Mouse (Mus musculus) neural tube, embryonic 15.5 days (tissue): ENCODE measurements at regions not wholly inside any gene's neighbourhood (a gene's known extent, or its start where the extent isn't known, plus 50 kb on each side); places are given as distances from the start of the nearest gene placed in this dataset.

Source experiments
- ATAC-seq: fragments of 200-750 bp; cut with Nextera tagmentation; 2 replicates; pipeline ENCODE4 v1.8.0; 2017; ENCODE audit warnings: mild to moderate bottlenecking, moderate TSS enrichment, moderate library complexity; ENCODE audit not compliant: low FRiP score
- H3K27ac ChIP-seq: fragments of 300-500 bp; sonication (generic); replicated peaks from 2 replicates; pipeline ENCODE4 v1.5.1; 2015; ENCODE audit warnings: mild to moderate bottlenecking, inconsistent platforms
- H3K27me3 ChIP-seq: fragments of 300-500 bp; sonication (generic); replicated peaks from 2 replicates; pipeline ENCODE4 v1.6.1; 2015; ENCODE audit warnings: inconsistent platforms
- H3K36me3 ChIP-seq: fragments of 300-500 bp; sonication (generic); 2 replicates; pipeline ENCODE4 v1.6.1; 2015; ENCODE audit warnings: inconsistent platforms
- H3K4me1 ChIP-seq: fragments of 300-500 bp; sonication (generic); 2 replicates; pipeline ENCODE4 v1.6.1; 2015; ENCODE audit warnings: inconsistent platforms
- H3K4me2 ChIP-seq: fragments of 300-500 bp; sonication (generic); 2 replicates; pipeline ENCODE4 v1.6.1; 2015; ENCODE audit warnings: inconsistent platforms, mild to moderate bottlenecking, moderate library complexity
- H3K4me3 ChIP-seq: fragments of 300-500 bp; sonication (generic); replicated peaks from 2 replicates; pipeline ENCODE4 v1.5.1; 2015; ENCODE audit warnings: mild to moderate bottlenecking, inconsistent platforms
- H3K9ac ChIP-seq: fragments of 300-500 bp; sonication (generic); replicated peaks from 2 replicates; pipeline ENCODE4 v1.6.1; 2015; ENCODE audit warnings: mild to moderate bottlenecking, inconsistent platforms
- H3K9me3 ChIP-seq: fragments of 300-500 bp; sonication (generic); replicated peaks from 2 replicates; pipeline ENCODE4 v1.6.1; 2016; ENCODE audit warnings: inconsistent platforms
- WGBS: fragments of 180-500 bp; shearing (Covaris S2); methylation state at CpG from one replicate; pipeline ENCODE4 v1.1.7; 2015; ENCODE audit warnings: mixed read lengths; 5-methylcytosine and 5-hydroxymethylcytosine counted together

GRCm38 (mm10) chr7:128834894-128835293 is 90.2 kb downstream of the Sec23ip start:
- no peak overlapping the region for H3K27ac ChIP-seq
- no peaks in the 10 kb centered on the region for H3K27me3 ChIP-seq
- H3K36me3 ChIP-seq: no peaks in the 10 kb centered on the region
- H3K4me1 ChIP-seq: peaks cover 10% of the 10 kb centered on the region; the same call in 1 of the 2 replicates
- no peak for ATAC-seq
- no peaks in the 10 kb centered on the region for H3K9me3 ChIP-seq
- H3K9ac ChIP-seq: no peak overlapping the region
- H3K4me2 ChIP-seq: no peak overlapping the region
- WGBS: 41% methylated on average over 7 of the region's 7 CpGs
- no peak overlapping the region for H3K4me3 ChIP-seq

- Histone ChIP-seq H3K4me3 (no peak overlapping the region), H3K9me3 (no peaks in the 10 kb centered on the region), H3K36me3 (no peaks in the 10 kb centered on the region), H3K27me3 (no peaks in the 10 kb centered on the region), H3K9ac (no peak overlapping the region), H3K4me2 (no peak overlapping the region), H3K4me1 (peaks cover 10% of the 10 kb centered on the region; the same call in 1 of the 2 replicates), H3K27ac (no peak overlapping the region)
- 83% methylated on average over 6 of the region's 6 CpGs for WGBS
- no peak for ATAC-seq
Measured at GRCm38 (mm10) chr7:128836435-128836834, 91.7 kb downstream of the Sec23ip start.

GRCm38 (mm10) chr7:128842561-128842960 is 97.8 kb downstream of the Sec23ip start:
- ATAC-seq: no peak
- Histone ChIP-seq H3K4me3 (no peak overlapping the region), H3K27ac (no peak overlapping the region), H3K36me3 (no peaks in the 10 kb centered on the region), H3K4me1 (no peaks in the 10 kb centered on the region), H3K27me3 (no peaks in the 10 kb centered on the region), H3K9ac (no peak overlapping the region), H3K4me2 (no peak overlapping the region), H3K9me3 (no peaks in the 10 kb centered on the region)
- WGBS: 95% methylated on average over 10 of the region's 10 CpGs

GRCm38 (mm10) chr7:128843576-128843975 is 98.8 kb downstream of the Sec23ip start:
- H3K9ac ChIP-seq: no peak overlapping the region
- H3K4me2 ChIP-seq: no peak overlapping the region
- no peaks in the 10 kb centered on the region for H3K27me3 ChIP-seq
- H3K9me3 ChIP-seq: no peaks in the 10 kb centered on the region
- 90% methylated on average over 9 of the region's 9 CpGs for WGBS
- no peaks in the 10 kb centered on the region for H3K4me1 ChIP-seq
- H3K27ac ChIP-seq: no peak overlapping the region
- H3K4me3 ChIP-seq: no peak overlapping the region
- no peaks in the 10 kb centered on the region for H3K36me3 ChIP-seq
- ATAC-seq: no peak

- Histone ChIP-seq H3K9ac (no peak overlapping the region), H3K27me3 (no peaks in the 10 kb centered on the region), H3K4me2 (no peak overlapping the region), H3K27ac (no peak overlapping the region), H3K4me1 (no peaks in the 10 kb centered on the region), H3K4me3 (no peak overlapping the region), H3K36me3 (no peaks in the 10 kb centered on the region), H3K9me3 (no peaks in the 10 kb centered on the region)
- no peak for ATAC-seq
- WGBS: 7% methylated on average over 3 of the region's 3 CpGs
Measured at GRCm38 (mm10) chr7:128849261-128849660, 104.5 kb downstream of the Sec23ip start.

GRCm38 (mm10) chr7:128854193-128854592 is 109.5 kb downstream of the Sec23ip start:
- no peak overlapping the region for H3K4me2 ChIP-seq
- H3K9me3 ChIP-seq: no peaks in the 10 kb centered on the region
- 80% methylated on average over 4 of the region's 4 CpGs for WGBS
- no peak overlapping the region for H3K27ac ChIP-seq
- no peaks in the 10 kb centered on the region for H3K27me3 ChIP-seq
- H3K9ac ChIP-seq: no peak overlapping the region
- no peak for ATAC-seq
- no peaks in the 10 kb centered on the region for H3K36me3 ChIP-seq
- H3K4me3 ChIP-seq: no peak overlapping the region
- no peaks in the 10 kb centered on the region for H3K4me1 ChIP-seq

- Histone ChIP-seq H3K9me3 (no peaks in the 10 kb centered on the region), H3K4me3 (no peak overlapping the region), H3K4me2 (no peak overlapping the region), H3K9ac (no peak overlapping the region), H3K27me3 (no peaks in the 10 kb centered on the region), H3K4me1 (no peaks in the 10 kb centered on the region), H3K36me3 (no peaks in the 10 kb centered on the region), H3K27ac (no peak overlapping the region)
- 77% methylated on average over 18 of the region's 18 CpGs for WGBS
- ATAC-seq: no peak
Measured at GRCm38 (mm10) chr7:128854690-128855343, 110.1 kb downstream of the Sec23ip start.

- H3K36me3 ChIP-seq: no peaks in the 10 kb centered on the region
- no peak for ATAC-seq
- no peak overlapping the region for H3K4me3 ChIP-seq
- no peaks in the 10 kb centered on the region for H3K4me1 ChIP-seq
- H3K9ac ChIP-seq: no peak overlapping the region
- no peak overlapping the region for H3K4me2 ChIP-seq
- H3K27me3 ChIP-seq: no peaks in the 10 kb centered on the region
- 2% methylated on average over 3 of the region's 3 CpGs for WGBS
- H3K27ac ChIP-seq: no peak overlapping the region
- H3K9me3 ChIP-seq: no peaks in the 10 kb centered on the region
Measured at GRCm38 (mm10) chr7:128860141-128860540, 115.4 kb downstream of the Sec23ip start.

GRCm38 (mm10) chr7:128860709-128861108 is 116.0 kb downstream of the Sec23ip start:
- Histone ChIP-seq H3K9me3 (no peaks in the 10 kb centered on the region), H3K27ac (no peak overlapping the region), H3K4me2 (no peak overlapping the region), H3K4me3 (no peak overlapping the region), H3K4me1 (no peaks in the 10 kb centered on the region), H3K27me3 (no peaks in the 10 kb centered on the region), H3K9ac (no peak overlapping the region), H3K36me3 (no peaks in the 10 kb centered on the region)
- 52% methylated on average over 4 of the region's 4 CpGs for WGBS
- ATAC-seq: no peak

- no peak for ATAC-seq
- H3K27me3 ChIP-seq: no peaks in the 10 kb centered on the region
- H3K9ac ChIP-seq: no peak overlapping the region
- no peaks in the 10 kb centered on the region for H3K36me3 ChIP-seq
- no peak overlapping the region for H3K4me2 ChIP-seq
- H3K27ac ChIP-seq: no peak overlapping the region
- H3K4me3 ChIP-seq: no peak overlapping the region
- no peaks in the 10 kb centered on the region for H3K9me3 ChIP-seq
- H3K4me1 ChIP-seq: no peaks in the 10 kb centered on the region
- WGBS: 90% methylated on average over 8 of the region's 8 CpGs
Measured at GRCm38 (mm10) chr7:128861376-128861775, 116.6 kb downstream of the Sec23ip start.

- no peak for ATAC-seq
Measured at GRCm38 (mm10) chr7:128868799-128869198, 124.1 kb downstream of the Sec23ip start.

GRCm38 (mm10) chr7:128884015-128884414 is 139.3 kb downstream of the Sec23ip start:
- no peak overlapping the region for H3K4me3 ChIP-seq
- ATAC-seq: no peak
- H3K9me3 ChIP-seq: no peaks in the 10 kb centered on the region
- WGBS: 76% methylated on average over 3 of the region's 3 CpGs
- no peaks in the 10 kb centered on the region for H3K27me3 ChIP-seq
- no peak overlapping the region for H3K9ac ChIP-seq
- H3K36me3 ChIP-seq: no peaks in the 10 kb centered on the region
- H3K4me1 ChIP-seq: no peaks in the 10 kb centered on the region
- H3K27ac ChIP-seq: no peak overlapping the region
- no peak overlapping the region for H3K4me2 ChIP-seq

More at GRCm38 (mm10) chr7:128868799-128869198, 124.1 kb downstream of the Sec23ip start:
- Histone ChIP-seq H3K4me3 (no peak overlapping the region), H3K27me3 (no peaks in the 10 kb centered on the region), H3K27ac (no peak overlapping the region), H3K36me3 (no peaks in the 10 kb centered on the region), H3K9me3 (no peaks in the 10 kb centered on the region), H3K4me1 (no peaks in the 10 kb centered on the region), H3K4me2 (no peak overlapping the region), H3K9ac (no peak overlapping the region)
- WGBS: 92% methylated on average over 2 of the region's 2 CpGs
